Mouse (Mus musculus) midbrain, embryonic 13.5 days (tissue): ENCODE measurements around the gene Hdac5. TPM values are rescaled to one million over a fixed set of nuclear protein-coding genes. Genes with fewer than 3 reads are reported as not detected.

Source experiments
- ATAC-seq: fragments of 200-750 bp; cut with Nextera tagmentation; 2 replicates; pipeline ENCODE4 v1.8.0; 2017; ENCODE audit warnings: mild to moderate bottlenecking, moderate TSS enrichment, moderate library complexity
- H3K27ac ChIP-seq: fragments of 300-500 bp; sonication (generic); 2 replicates; pipeline ENCODE4 v1.5.1; 2015; ENCODE audit warnings: inconsistent platforms, mild to moderate bottlenecking, moderate library complexity
- H3K27me3 ChIP-seq: fragments of 300-500 bp; sonication (generic); 2 replicates; pipeline ENCODE4 v1.6.1; 2015; ENCODE audit warnings: mild to moderate bottlenecking, inconsistent platforms
- H3K36me3 ChIP-seq: fragments of 300-500 bp; sonication (generic); 2 replicates; pipeline ENCODE4 v1.6.1; 2015; ENCODE audit warnings: mild to moderate bottlenecking, inconsistent platforms
- H3K4me1 ChIP-seq: fragments of 300-500 bp; sonication (generic); replicated peaks from 2 replicates; pipeline ENCODE4 v1.6.1; 2015; ENCODE audit warnings: inconsistent platforms
- H3K4me2 ChIP-seq: fragments of 300-500 bp; sonication (generic); replicated peaks from 2 replicates; pipeline ENCODE4 v1.6.1; 2015; ENCODE audit warnings: moderate library complexity, mild to moderate bottlenecking, inconsistent platforms
- H3K4me3 ChIP-seq: fragments of 300-500 bp; sonication (generic); replicated peaks from 2 replicates; pipeline ENCODE4 v1.5.1; 2015; ENCODE audit warnings: mild to moderate bottlenecking, inconsistent platforms
- H3K9ac ChIP-seq: fragments of 300-500 bp; sonication (generic); replicated peaks from 2 replicates; pipeline ENCODE4 v1.6.1; 2015; ENCODE audit warnings: mild to moderate bottlenecking, inconsistent platforms
- H3K9me3 ChIP-seq: fragments of 300-500 bp; sonication (generic); 2 replicates; pipeline ENCODE4 v1.6.1; 2016; ENCODE audit warnings: mild to moderate bottlenecking, inconsistent platforms
- WGBS: fragments of 180-500 bp; shearing (Covaris S2); methylation state at CpG from one replicate; pipeline ENCODE4 v1.1.7; 2015; 5-methylcytosine and 5-hydroxymethylcytosine counted together
- polyA plus RNA-seq: library from polyadenylated mRNA; unstranded; fragments of >200 nt; fragmentation: Nextera tagmentation; extraction: Ambion mirVana; gene quantifications from 2 replicates; pipeline ENCODE4 v1.2.1, GENCODE M21; 2015

Gene Hdac5
- polyA plus RNA-seq, result 80.5 and 106 TPM in 2 replicates

- H3K9ac ChIP-seq, result peak within 1 kb of the TSS; percentile 94
- H3K9me3 ChIP-seq, result no peaks in the 10 kb centered on the region
- H3K4me2 ChIP-seq, result peak within 1 kb of the TSS; percentile 75
- H3K27me3 ChIP-seq, result no peaks in the 10 kb centered on the region
- under 1% methylated on average over 46 of the region's 49 CpGs for WGBS
- peak within 1 kb of the TSS; percentile 97 for H3K27ac ChIP-seq
- no peaks in the 10 kb centered on the region for H3K36me3 ChIP-seq
- peaks cover 47% of the 10 kb centered on the region for H3K4me1 ChIP-seq
- peak; percentile 84 for ATAC-seq
- H3K4me3 ChIP-seq, result peak within 1 kb of the TSS; percentile 87
Observed at GRCm38 (mm10) chr11:102230006-102230741, at the start of gene Hdac5. Gene Hdac5, minus strand, starts transcription at chr11:102230166.

GRCm38 (mm10) chr11:102279595-102279994 lies 49.6 kb upstream of the Hdac5 start:
- Histone ChIP-seq H3K4me2 (no peak overlapping the region), H3K27me3 (peaks cover 23% of the 10 kb centered on the region), H3K9me3 (no peaks in the 10 kb centered on the region), H3K27ac (no peak overlapping the region), H3K4me1 (peaks cover 11% of the 10 kb centered on the region), H3K4me3 (no peak overlapping the region), H3K9ac (no peak overlapping the region), H3K36me3 (no peaks in the 10 kb centered on the region)
- ATAC-seq, result no peak
- 92% methylated on average over 3 of the region's 3 CpGs for WGBS

- Histone ChIP-seq H3K27ac (no peak overlapping the region), H3K27me3 (peaks cover 23% of the 10 kb centered on the region), H3K9me3 (no peaks in the 10 kb centered on the region), H3K9ac (no peak overlapping the region), H3K4me2 (no peak overlapping the region), H3K4me1 (peaks cover 11% of the 10 kb centered on the region), H3K4me3 (no peak overlapping the region), H3K36me3 (no peaks in the 10 kb centered on the region)
- 57% methylated on average over 7 of the region's 12 CpGs for WGBS
- ATAC-seq, result no peak
Observed at GRCm38 (mm10) chr11:102277754-102278153, 47.8 kb upstream of the Hdac5 start.

GRCm38 (mm10) chr11:102276411-102276915 lies 46.5 kb upstream of the Hdac5 start:
- Histone ChIP-seq H3K9ac (peak overlapping the region; percentile 67), H3K4me2 (peak overlapping the region; percentile 80), H3K27me3 (peaks cover 23% of the 10 kb centered on the region), H3K36me3 (no peaks in the 10 kb centered on the region), H3K4me3 (peak overlapping the region; percentile 36), H3K9me3 (no peaks in the 10 kb centered on the region), H3K27ac (0 out of 2 replicates have a peak overlapping the region, but pooled peaks have one; percentile 5), H3K4me1 (peaks cover 11% of the 10 kb centered on the region)
- under 1% methylated on average over 33 of the region's 33 CpGs for WGBS
- peak; percentile 79 for ATAC-seq

GRCm38 (mm10) chr11:102268520-102269244 lies 38.7 kb upstream of the Hdac5 start, which contains the start of gene Asb16:
Gene Asb16, plus strand, starts transcription at chr11:102268743.
- no peaks in the 10 kb centered on the region for H3K36me3 ChIP-seq

GRCm38 (mm10) chr11:102267480-102267879 lies 37.5 kb upstream of the Hdac5 start:
- H3K9me3 ChIP-seq, result no peaks in the 10 kb centered on the region
- no peak overlapping the region for H3K4me2 ChIP-seq
- peaks cover 2% of the 10 kb centered on the region; the same call in 1 of the 2 replicates for H3K36me3 ChIP-seq
- ATAC-seq, result peak; percentile 82
- 8% methylated on average over 11 of the region's 11 CpGs for WGBS
- no peaks in the 10 kb centered on the region for H3K27me3 ChIP-seq
- no peak overlapping the region for H3K9ac ChIP-seq
- H3K4me3 ChIP-seq, result no peak overlapping the region
- H3K27ac ChIP-seq, result no peak overlapping the region
- 0 out of 2 replicates have a peak, but pooled peaks cover 5% of the 10 kb centered on the region for H3K4me1 ChIP-seq

More at GRCm38 (mm10) chr11:102268520-102269244, 38.7 kb upstream of the Hdac5 start, which contains the start of gene Asb16:
- 86% methylated on average over 12 of the region's 12 CpGs for WGBS
- ATAC-seq, result no peak
- H3K27ac ChIP-seq, result no peak within 1 kb of the TSS
- no peak within 1 kb of the TSS for H3K4me3 ChIP-seq
- no peaks in the 10 kb centered on the region for H3K9me3 ChIP-seq
- H3K9ac ChIP-seq, result no peak within 1 kb of the TSS
- no peaks in the 10 kb centered on the region for H3K27me3 ChIP-seq
- H3K4me1 ChIP-seq, result 0 out of 2 replicates have a peak, but pooled peaks cover 5% of the 10 kb centered on the region
- no peak within 1 kb of the TSS for H3K4me2 ChIP-seq

- no peak overlapping the region for H3K27ac ChIP-seq
- H3K9ac ChIP-seq, result no peak overlapping the region
- H3K36me3 ChIP-seq, result peaks cover 5% of the 10 kb centered on the region; the same call in 1 of the 2 replicates
Observed at GRCm38 (mm10) chr11:102266631-102267355, 36.8 kb upstream of the Hdac5 start.

GRCm38 (mm10) chr11:102265816-102266215 lies 35.9 kb upstream of the Hdac5 start:
- Histone ChIP-seq H3K36me3 (peaks cover 8% of the 10 kb centered on the region), H3K4me3 (no peak overlapping the region), H3K27ac (no peak overlapping the region), H3K4me2 (no peak overlapping the region), H3K9me3 (no peaks in the 10 kb centered on the region), H3K9ac (0 out of 2 replicates have a peak overlapping the region, but pooled peaks have one; percentile 16), H3K27me3 (no peaks in the 10 kb centered on the region), H3K4me1 (0 out of 2 replicates have a peak, but pooled peaks cover 5% of the 10 kb centered on the region)
- 70% methylated on average over 13 of the region's 14 CpGs for WGBS
- no peak for ATAC-seq

More at GRCm38 (mm10) chr11:102266631-102267355, 36.8 kb upstream of the Hdac5 start:
- Histone ChIP-seq H3K4me3 (no peak overlapping the region), H3K27me3 (no peaks in the 10 kb centered on the region), H3K4me1 (0 out of 2 replicates have a peak, but pooled peaks cover 5% of the 10 kb centered on the region), H3K9me3 (no peaks in the 10 kb centered on the region), H3K4me2 (no peak overlapping the region)
- 88% methylated on average over 8 of the region's 8 CpGs for WGBS
- 0 out of 2 replicates have a peak, but pooled peaks have one; percentile 14 for ATAC-seq

- H3K4me3 ChIP-seq, result no peak overlapping the region
- H3K36me3 ChIP-seq, result peaks cover 12% of the 10 kb centered on the region
- H3K9ac ChIP-seq, result no peak overlapping the region
- ATAC-seq, result no peak
- H3K4me2 ChIP-seq, result no peak overlapping the region
- WGBS, result 98% methylated on average over 7 of the region's 7 CpGs
- H3K4me1 ChIP-seq, result 0 out of 2 replicates have a peak, but pooled peaks cover 5% of the 10 kb centered on the region
- H3K27me3 ChIP-seq, result no peaks in the 10 kb centered on the region
- no peak overlapping the region for H3K27ac ChIP-seq
- H3K9me3 ChIP-seq, result no peaks in the 10 kb centered on the region
Observed at GRCm38 (mm10) chr11:102263211-102263610, 33.2 kb upstream of the Hdac5 start.

GRCm38 (mm10) chr11:102258521-102258920 lies 28.6 kb upstream of the Hdac5 start:
- Histone ChIP-seq H3K4me1 (peaks cover 12% of the 10 kb centered on the region), H3K4me3 (no peak overlapping the region), H3K36me3 (peaks cover 15% of the 10 kb centered on the region), H3K9ac (no peak overlapping the region), H3K4me2 (no peak overlapping the region), H3K27ac (no peak overlapping the region), H3K27me3 (no peaks in the 10 kb centered on the region), H3K9me3 (no peaks in the 10 kb centered on the region)
- 90% methylated on average over 3 of the region's 3 CpGs for WGBS
- no peak for ATAC-seq

GRCm38 (mm10) chr11:102258095-102258494 lies 28.1 kb upstream of the Hdac5 start:
- no peak overlapping the region for H3K27ac ChIP-seq
- 85% methylated on average over 6 of the region's 6 CpGs for WGBS
- no peak overlapping the region for H3K4me2 ChIP-seq
- no peak for ATAC-seq
- H3K9ac ChIP-seq, result no peak overlapping the region
- no peaks in the 10 kb centered on the region for H3K27me3 ChIP-seq
- H3K36me3 ChIP-seq, result peaks cover 15% of the 10 kb centered on the region
- no peaks in the 10 kb centered on the region for H3K9me3 ChIP-seq
- H3K4me3 ChIP-seq, result no peak overlapping the region
- peaks cover 12% of the 10 kb centered on the region for H3K4me1 ChIP-seq
